Mouse (Mus musculus): Measurements from ENCODE around the gene Sorcs3. TPM values are rescaled to one million over a fixed set of nuclear protein-coding genes. Genes with fewer than 3 reads are reported as not detected.

Gene Sorcs3
- polyA plus RNA-seq, 1 experiment from 2014 or later, result 0.07 TPM

DNA sequence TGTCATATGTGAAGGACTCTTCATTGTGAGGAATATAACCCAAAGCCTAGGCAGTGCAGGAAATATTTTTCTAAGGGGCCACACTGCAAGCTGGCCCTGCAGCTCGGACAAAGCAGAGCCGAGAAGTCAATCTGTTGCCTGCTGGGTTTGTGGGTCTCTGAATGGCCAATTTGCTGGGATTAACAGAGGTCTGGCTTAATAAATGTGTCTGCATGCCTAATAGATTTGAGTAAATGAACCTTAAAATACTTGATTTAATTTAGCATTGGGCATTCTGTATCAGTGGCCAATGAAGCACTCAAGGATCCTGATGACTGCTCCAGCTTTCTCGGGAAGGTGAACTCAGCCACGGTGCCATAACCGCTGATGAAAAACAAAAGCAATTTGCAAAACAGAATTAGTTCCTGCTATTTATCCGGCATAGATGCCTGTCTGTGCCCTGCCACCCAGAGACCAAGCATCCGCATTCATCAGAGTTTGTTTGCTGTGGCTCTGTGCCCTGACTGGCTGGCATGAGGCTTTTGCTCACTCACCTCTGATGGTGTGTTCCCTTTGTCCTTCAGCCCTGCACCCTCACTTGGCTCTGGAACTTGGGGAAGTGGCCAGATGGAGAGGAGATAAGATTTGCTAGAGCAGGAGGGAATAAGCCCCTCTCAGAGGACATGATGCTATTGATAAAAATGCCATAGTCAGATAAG, 576.3 kb downstream of the Sorcs3 start:
- Histone ChIP-seq H3K27ac (replicated peaks) (no peak overlapping the region), H3K4me1 (replicated peaks) (no peaks in the 10 kb centered on the region), H3K27me3 (no peaks in the 10 kb centered on the region), H3K36me3 (replicated peaks) (no peaks in the 10 kb centered on the region), H3K4me2 (no peak overlapping the region), H3K9me3 (replicated peaks) (no peaks in the 10 kb centered on the region), H3K9ac (no peak overlapping the region), H3K4me3 (replicated peaks) (no peak overlapping the region)
- ATAC-seq (ENCODE audit: insufficient read depth), result no peak
- WGBS (ENCODE audit: insufficient replicate concordance), result 67% methylated on average over 7 of the region's 7 CpGs

DNA sequence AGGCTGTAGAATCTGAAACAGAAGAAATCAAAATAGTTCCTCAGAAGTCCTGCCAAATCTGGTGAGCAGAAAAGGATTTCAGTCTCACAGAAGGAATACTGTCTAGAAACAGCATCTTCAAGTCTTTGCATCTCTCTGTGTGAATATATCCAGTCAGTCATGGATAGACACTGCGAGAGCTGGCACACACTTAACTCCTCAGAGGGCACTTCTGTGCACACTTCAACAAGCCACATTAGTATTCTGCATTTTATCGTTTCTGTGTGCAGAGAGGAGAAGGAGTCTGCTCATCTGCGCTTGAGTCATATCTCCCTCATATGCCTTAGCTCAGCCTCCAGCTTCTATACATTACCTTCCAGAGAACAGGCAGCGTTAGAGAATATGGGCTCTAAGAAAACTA, 581.4 kb downstream of the Sorcs3 start:
- H3K27ac ChIP-seq (replicated peaks), result no peak overlapping the region
- H3K4me1 ChIP-seq (replicated peaks), result no peaks in the 10 kb centered on the region
- no peak overlapping the region for H3K9ac ChIP-seq
- ATAC-seq (ENCODE audit: insufficient read depth), result no peak
- H3K27me3 ChIP-seq, result no peaks in the 10 kb centered on the region
- no peaks in the 10 kb centered on the region for H3K36me3 ChIP-seq (replicated peaks)
- no peaks in the 10 kb centered on the region for H3K9me3 ChIP-seq (replicated peaks)
- H3K4me3 ChIP-seq (replicated peaks), result no peak overlapping the region
- no peak overlapping the region for H3K4me2 ChIP-seq
- 73% methylated on average over 4 of the region's 4 CpGs for WGBS (ENCODE audit: insufficient replicate concordance)

DNA sequence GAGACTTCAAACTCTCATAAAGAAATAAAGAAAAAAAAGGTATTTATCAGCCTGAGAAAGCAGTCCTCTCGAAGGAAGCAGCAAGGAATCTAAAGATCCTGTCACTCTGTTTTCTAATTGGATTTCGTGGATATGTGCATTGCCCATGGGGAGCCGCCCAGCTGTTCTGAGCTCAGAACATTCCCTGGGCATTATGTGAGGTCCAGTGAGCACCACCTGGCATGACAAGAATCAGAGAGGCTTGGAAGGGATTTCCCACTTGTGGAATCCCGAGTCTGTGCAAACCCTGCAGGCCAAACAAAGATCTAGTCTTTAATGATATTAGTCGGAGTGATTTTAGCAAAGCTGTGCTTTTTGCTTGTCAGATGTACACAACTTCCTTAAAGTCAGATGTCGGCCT, 598.7 kb downstream of the Sorcs3 start:
- WGBS (ENCODE audit: insufficient replicate concordance), result 52% methylated on average over 6 of the region's 6 CpGs

DNA sequence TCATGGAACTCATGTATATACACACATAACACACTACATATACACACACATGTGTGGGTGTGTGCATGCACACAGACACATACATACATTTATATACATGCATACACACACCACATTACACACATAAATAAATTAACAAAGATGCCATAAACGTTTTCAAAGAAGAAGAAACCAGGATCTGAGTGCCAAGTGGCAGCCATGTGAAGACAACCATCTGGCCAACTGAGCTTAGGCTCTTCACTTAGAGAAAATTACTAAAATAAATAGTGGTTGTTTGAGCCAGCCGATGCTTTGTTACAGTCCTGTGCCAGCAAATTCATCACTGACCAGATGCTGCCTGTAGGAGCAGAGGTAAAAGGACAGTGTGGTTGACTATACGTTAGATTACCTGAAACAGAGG, 605.7 kb downstream of the Sorcs3 start:
- Histone ChIP-seq H3K4me1 (replicated peaks) (no peaks in the 10 kb centered on the region), H3K9ac (no peak overlapping the region), H3K4me3 (replicated peaks) (no peak overlapping the region), H3K9me3 (replicated peaks) (no peaks in the 10 kb centered on the region), H3K4me2 (no peak overlapping the region), H3K36me3 (replicated peaks) (no peaks in the 10 kb centered on the region), H3K27me3 (no peaks in the 10 kb centered on the region), H3K27ac (replicated peaks) (no peak overlapping the region)
- WGBS (ENCODE audit: insufficient replicate concordance), result 42% methylated on average over 3 of the region's 3 CpGs
- no peak for ATAC-seq (ENCODE audit: insufficient read depth)

More for the DNA sequence above, 598.7 kb downstream of the Sorcs3 start:
- no peak overlapping the region for H3K4me3 ChIP-seq (replicated peaks)
- no peak overlapping the region for H3K27ac ChIP-seq (replicated peaks)
- no peak overlapping the region for H3K9ac ChIP-seq
- ATAC-seq (ENCODE audit: insufficient read depth), result no peak
- no peaks in the 10 kb centered on the region for H3K27me3 ChIP-seq
- H3K4me1 ChIP-seq (replicated peaks), result no peaks in the 10 kb centered on the region
- H3K36me3 ChIP-seq (replicated peaks), result no peaks in the 10 kb centered on the region
- no peak overlapping the region for H3K4me2 ChIP-seq
- no peaks in the 10 kb centered on the region for H3K9me3 ChIP-seq (replicated peaks)

DNA sequence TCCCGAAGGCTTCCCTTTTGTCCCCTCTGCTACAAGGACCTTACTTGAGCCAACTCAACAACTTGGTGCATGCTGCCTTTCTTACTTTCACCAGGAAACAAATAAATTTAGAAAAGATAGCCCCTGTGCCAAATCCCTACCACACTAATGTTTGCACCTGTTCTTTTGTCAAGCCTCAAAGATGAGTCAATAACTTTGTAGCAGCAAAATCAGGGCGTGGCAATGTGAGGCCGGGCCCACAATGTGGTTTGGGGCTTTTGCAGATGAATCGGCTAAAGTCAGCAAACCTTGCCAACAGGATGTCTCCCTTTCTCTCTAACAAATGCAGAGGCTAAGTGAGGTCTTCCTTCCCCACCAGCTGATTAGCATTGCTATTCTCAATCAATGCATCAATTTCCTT, 608.0 kb downstream of the Sorcs3 start:
- Histone ChIP-seq H3K9me3 (replicated peaks) (no peaks in the 10 kb centered on the region), H3K27ac (replicated peaks) (no peak overlapping the region), H3K27me3 (no peaks in the 10 kb centered on the region), H3K36me3 (replicated peaks) (no peaks in the 10 kb centered on the region), H3K9ac (no peak overlapping the region), H3K4me3 (replicated peaks) (no peak overlapping the region), H3K4me2 (no peak overlapping the region), H3K4me1 (replicated peaks) (no peaks in the 10 kb centered on the region)
- no peak for ATAC-seq (ENCODE audit: insufficient read depth)
- 65% methylated on average over 4 of the region's 4 CpGs for WGBS (ENCODE audit: insufficient replicate concordance)

DNA sequence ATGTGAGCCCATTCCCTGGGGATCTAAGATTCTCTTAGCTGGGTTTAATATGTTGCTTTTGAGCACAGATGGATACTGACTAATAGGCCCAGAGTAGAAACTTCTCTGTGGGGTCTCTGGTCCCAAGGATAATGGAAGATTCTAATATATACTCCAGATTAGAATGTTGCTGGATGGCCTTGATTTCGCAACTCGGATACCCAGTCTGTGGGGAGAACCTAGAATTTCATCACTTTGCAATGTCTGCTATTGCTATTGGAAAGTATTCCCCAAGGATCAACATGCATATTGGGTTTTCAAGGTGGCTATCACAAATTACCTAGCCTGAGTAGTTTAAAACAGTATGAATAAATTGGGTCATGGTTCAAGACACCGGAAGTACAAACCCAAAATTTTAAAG, 609.2 kb downstream of the Sorcs3 start:
- no peak overlapping the region for H3K9ac ChIP-seq
- 76% methylated on average over 3 of the region's 3 CpGs for whole genome bisulfite sequencing (ENCODE audit: insufficient replicate concordance)
- H3K4me2 ChIP-seq, result no peak overlapping the region
- no peaks in the 10 kb centered on the region for H3K9me3 ChIP-seq (replicated peaks)
- H3K4me3 ChIP-seq (replicated peaks), result no peak overlapping the region
- ATAC-seq (ENCODE audit: insufficient read depth), result no peak
- no peaks in the 10 kb centered on the region for H3K36me3 ChIP-seq (replicated peaks)
- H3K4me1 ChIP-seq (replicated peaks), result no peaks in the 10 kb centered on the region
- no peaks in the 10 kb centered on the region for H3K27me3 ChIP-seq
- no peak overlapping the region for H3K27ac ChIP-seq (replicated peaks)

DNA sequence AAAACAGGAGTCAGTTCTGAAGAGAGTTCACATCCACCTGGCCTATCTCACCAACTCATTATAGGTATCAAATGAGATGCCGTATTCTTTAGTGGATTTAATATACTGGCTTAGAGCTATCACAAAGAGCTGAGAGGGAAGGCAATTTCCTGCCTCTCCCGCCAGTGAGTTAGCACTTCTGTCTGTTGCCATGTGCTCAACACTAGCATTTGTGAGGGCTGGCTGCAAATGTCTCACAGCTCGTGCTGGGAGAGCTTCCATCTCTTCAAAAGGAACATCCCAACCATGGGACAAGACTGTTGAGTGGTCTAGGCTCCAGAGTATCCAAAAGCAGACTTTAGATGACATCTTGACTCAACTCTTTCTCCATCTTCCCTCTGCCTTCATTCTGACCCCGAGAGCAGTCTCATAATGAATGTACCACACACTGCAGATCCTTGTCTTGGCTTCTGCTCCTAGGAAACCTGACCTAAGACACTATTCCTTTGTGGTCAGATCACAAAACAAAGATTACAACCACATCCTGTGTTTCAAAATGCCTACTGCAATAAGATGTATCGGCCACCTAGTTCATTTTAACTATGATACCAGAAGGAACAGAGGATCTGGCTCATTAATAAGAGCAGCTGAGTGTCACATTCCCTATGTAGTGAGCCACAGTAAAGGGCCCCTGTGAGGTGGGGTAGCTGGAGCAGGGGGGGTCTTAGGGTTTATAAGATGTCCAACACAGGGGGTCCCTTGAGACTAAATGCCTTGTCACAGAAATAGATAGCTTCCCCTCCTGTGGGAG, 614.9 kb downstream of the Sorcs3 start:
- Histone ChIP-seq H3K4me3 (replicated peaks) (no peak overlapping the region), H3K27me3 (no peaks in the 10 kb centered on the region), H3K4me2 (no peak overlapping the region), H3K4me1 (replicated peaks) (no peaks in the 10 kb centered on the region), H3K9ac (no peak overlapping the region), H3K36me3 (replicated peaks) (no peaks in the 10 kb centered on the region), H3K9me3 (replicated peaks) (no peaks in the 10 kb centered on the region), H3K27ac (replicated peaks) (no peak overlapping the region)
- no peak for ATAC-seq (ENCODE audit: insufficient read depth)
- 31% methylated on average over 5 of the region's 5 CpGs for WGBS (ENCODE audit: insufficient replicate concordance)

DNA sequence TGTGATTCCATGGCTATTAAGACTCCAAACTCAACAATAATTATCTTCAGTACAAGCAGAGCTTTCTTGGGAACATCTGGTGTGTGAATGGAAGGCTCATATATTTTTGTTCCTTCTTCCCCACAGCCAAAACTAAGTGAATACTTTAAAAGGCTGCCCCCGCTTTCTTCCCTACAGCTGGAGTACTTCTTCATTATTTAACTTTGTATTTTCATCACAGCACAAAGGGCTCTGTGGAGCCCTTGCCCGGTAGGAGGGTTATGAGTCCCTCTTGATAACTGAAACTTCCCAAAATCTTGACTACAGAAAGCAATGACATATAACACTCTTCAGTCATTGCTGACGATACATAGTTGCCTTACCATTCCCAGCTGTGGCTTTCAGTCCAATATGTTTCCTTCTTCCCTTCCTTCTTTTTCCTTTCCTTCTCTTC, 615.5 kb downstream of the Sorcs3 start:
- Histone ChIP-seq H3K4me1 (replicated peaks) (no peaks in the 10 kb centered on the region), H3K36me3 (replicated peaks) (no peaks in the 10 kb centered on the region), H3K9me3 (replicated peaks) (no peaks in the 10 kb centered on the region), H3K4me2 (no peak overlapping the region), H3K27ac (replicated peaks) (no peak overlapping the region), H3K4me3 (replicated peaks) (no peak overlapping the region), H3K9ac (no peak overlapping the region), H3K27me3 (no peaks in the 10 kb centered on the region)
- no peak for ATAC-seq (ENCODE audit: insufficient read depth)
- WGBS (ENCODE audit: insufficient replicate concordance), result 50% methylated on average over 3 of the region's 3 CpGs

DNA sequence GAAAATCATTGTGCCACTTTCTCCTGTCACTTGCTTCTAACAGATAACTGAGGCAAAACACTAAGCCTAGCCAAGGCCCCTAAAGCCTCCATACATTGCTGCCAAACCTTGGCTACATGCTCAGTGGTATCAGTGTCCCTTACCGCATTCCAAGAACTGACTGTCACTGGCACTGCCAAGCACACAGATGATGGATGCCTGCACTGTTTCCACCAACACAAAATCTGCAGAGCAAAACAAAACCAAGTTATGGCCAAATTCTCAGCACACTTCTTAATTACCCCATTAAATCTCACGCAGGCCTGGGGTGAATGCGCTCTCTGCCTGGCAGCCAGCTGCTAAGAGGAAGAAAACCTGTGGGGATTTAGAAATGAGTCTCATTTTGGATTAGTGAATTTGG, 628.5 kb downstream of the Sorcs3 start:
- Histone ChIP-seq H3K36me3 (replicated peaks) (no peaks in the 10 kb centered on the region), H3K4me2 (no peak overlapping the region), H3K27me3 (no peaks in the 10 kb centered on the region), H3K27ac (replicated peaks) (no peak overlapping the region), H3K9ac (no peak overlapping the region), H3K9me3 (replicated peaks) (no peaks in the 10 kb centered on the region), H3K4me1 (replicated peaks) (no peaks in the 10 kb centered on the region), H3K4me3 (replicated peaks) (no peak overlapping the region)
- WGBS (ENCODE audit: insufficient replicate concordance), result 73% methylated on average over 3 of the region's 3 CpGs
- ATAC-seq (ENCODE audit: insufficient read depth), result no peak

DNA sequence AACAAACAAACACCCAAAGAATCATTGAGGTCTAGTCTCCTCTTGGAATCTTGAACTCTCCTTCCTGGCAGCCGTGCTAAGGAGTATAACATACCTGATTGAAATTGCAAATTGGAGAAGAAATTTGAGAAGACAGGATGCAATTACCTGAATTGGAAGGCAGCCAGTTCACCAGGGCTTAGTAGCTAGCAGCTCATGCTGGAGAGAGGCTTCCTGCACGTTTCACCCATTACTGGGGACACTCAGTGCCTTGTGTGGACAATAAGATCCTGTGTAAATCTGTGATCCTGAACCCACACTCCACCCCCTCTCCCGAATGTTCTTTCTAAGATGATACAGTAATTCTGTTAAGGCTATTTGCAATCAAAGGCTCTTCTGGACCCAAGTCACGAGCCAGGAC, 633.6 kb downstream of the Sorcs3 start:
- H3K9ac ChIP-seq, result no peak overlapping the region
- no peaks in the 10 kb centered on the region for H3K4me1 ChIP-seq (replicated peaks)
- no peak overlapping the region for H3K4me3 ChIP-seq (replicated peaks)
- WGBS (ENCODE audit: insufficient replicate concordance), result 48% methylated on average over 4 of the region's 4 CpGs
- ATAC-seq (ENCODE audit: insufficient read depth), result no peak
- no peak overlapping the region for H3K27ac ChIP-seq (replicated peaks)
- H3K9me3 ChIP-seq (replicated peaks), result no peaks in the 10 kb centered on the region
- H3K27me3 ChIP-seq, result no peaks in the 10 kb centered on the region
- H3K36me3 ChIP-seq (replicated peaks), result no peaks in the 10 kb centered on the region
- no peak overlapping the region for H3K4me2 ChIP-seq

DNA sequence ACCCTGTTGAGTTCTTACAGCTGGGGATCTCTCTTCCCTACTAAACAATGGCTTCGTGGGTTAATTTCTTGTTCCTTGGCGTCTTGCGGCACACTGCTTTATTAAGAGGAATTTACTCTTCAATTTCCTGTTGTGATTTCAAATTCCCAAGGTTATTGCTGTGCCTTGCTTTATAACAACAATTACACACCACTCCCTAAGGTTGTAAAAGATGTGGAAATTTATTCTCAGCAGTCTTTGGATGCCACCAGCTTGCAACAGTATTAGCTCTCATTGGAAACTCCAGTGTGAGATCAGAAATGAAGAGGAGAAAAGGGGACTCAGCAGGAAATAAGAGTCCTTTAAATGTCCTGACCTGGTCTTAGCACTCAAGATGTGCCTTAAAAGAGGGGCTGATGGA, 641.9 kb downstream of the Sorcs3 start:
- 70% methylated on average over 3 of the region's 3 CpGs for WGBS (ENCODE audit: insufficient replicate concordance)
- ATAC-seq (ENCODE audit: insufficient read depth), result no peak
- no peak overlapping the region for H3K4me2 ChIP-seq

More for the DNA sequence above, 641.9 kb downstream of the Sorcs3 start:
- Histone ChIP-seq H3K9ac (no peak overlapping the region), H3K27me3 (no peaks in the 10 kb centered on the region), H3K4me3 (replicated peaks) (no peak overlapping the region), H3K9me3 (replicated peaks) (no peaks in the 10 kb centered on the region), H3K4me1 (replicated peaks) (no peaks in the 10 kb centered on the region), H3K36me3 (replicated peaks) (no peaks in the 10 kb centered on the region), H3K27ac (replicated peaks) (no peak overlapping the region)
